Mouse (Mus musculus) adrenal gland, adult (tissue): ENCODE measurements around the gene Qrfp.

Experiments
- DNase-seq, 2 experiments: peaks; one replicate each; pipeline ENCODE4 v3.0.0; 2022 to 2023; ENCODE audit warnings: low spot score in 1 of 2; ENCODE audit not compliant: inconsistent age in 2 of 2

Qrfp gene

DNA sequence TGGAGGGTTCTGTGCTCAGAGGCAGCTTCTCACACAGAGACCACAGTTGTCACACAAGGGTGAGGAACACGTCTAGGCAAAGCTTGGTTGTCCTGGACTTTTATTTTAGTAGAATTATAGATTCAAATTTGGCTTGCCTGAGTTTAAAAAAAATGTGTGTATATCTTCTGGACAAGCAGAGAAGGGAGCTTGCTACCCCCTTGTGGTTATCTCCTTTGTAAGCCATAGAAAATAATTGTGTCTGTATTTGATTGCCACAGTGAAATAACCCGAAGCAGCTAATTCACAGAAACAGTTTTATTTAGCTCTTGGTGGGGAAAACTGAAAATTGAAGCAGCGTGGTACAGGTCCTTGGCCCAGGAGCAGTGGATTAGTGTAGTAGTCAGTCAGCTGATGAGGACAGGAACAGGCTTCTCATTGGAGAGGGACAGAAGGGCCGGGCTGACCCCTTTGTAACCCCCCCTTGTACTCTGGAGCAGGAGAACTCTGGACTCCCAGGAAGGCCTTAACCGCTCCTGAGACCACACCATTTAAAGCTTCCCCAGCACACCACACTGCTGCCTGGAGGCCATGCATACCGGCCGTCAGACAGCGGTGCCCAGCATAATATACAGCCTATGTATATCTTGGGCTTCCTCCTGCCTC, 27.3 kb downstream of the Qrfp start:
- DNase-seq, result no peak

DNA sequence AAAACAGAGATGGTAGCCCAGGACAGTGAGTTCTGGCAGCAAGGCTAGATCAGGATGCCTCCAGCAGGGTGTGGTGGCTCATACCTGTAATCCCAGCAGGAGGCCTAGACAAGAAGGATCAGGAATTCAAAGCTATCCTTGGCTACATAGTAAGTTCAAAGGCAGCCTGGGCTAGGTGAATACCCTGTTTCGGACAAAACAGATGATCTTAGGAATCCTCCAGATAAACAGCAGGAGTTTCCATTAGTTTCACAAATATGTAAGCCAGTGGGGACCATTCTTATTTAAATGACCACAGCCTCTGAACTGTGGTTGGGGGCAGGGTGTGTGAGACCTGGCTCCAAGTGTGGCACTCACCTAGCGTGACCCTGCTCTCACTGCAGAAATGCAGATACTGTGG, 31.1 kb downstream of the Qrfp start:
- no peak for DNase-seq

DNA sequence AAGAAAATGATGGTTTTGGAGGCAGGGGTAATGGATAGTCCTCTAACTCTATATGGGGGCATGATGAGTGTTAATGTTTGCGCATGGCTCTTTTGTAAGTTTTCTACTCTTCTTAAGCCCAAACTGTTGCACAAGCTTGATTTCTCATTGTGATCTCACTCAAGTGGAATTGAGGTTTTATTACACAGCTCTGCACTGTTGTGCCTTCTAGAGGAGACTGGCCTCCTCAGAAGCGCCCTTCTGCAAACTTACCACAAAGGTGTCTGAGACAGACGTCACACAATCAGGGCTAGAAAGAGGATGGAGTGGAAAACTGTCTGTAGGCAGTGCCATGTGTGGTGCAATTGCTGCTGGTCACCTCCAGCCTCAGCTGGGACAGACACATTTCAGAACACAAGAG, 33.9 kb downstream of the Qrfp start:
- peak in 1 of 2 experiments; percentile 80 for DNase-seq

DNA sequence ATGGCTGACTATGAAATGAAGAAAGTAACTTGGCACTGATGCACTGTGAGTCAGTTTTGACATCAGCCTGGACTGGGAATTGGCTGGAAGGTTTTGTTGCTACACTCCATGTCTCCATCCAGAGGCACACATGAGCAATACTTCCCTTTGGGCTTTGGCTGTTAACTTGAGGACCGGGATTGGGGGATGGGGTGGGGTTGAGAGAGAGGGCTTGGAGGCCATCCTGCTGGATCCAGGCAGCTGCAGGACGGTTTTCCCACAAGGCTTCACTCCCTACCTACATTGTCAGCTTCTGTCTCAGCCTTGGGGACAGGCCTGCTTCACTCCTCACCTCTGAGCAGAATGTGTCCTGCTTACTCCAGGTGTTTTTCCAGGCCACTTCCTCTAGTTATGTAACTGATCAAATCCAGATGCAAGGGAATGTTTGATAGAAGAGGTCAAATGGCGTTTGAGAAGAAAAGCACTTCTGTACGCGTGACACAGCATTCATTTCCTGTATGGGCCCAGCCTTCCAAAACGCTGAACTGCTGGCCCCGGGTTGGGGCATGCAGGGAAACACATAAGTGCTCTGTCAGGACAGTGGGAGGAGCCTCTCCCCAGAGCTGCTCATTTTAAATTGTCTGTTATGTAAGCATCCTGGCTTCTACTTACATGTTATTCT, 39.5 kb downstream of the Qrfp start:
- peak; percentile 86 to 94 for DNase-seq

DNA sequence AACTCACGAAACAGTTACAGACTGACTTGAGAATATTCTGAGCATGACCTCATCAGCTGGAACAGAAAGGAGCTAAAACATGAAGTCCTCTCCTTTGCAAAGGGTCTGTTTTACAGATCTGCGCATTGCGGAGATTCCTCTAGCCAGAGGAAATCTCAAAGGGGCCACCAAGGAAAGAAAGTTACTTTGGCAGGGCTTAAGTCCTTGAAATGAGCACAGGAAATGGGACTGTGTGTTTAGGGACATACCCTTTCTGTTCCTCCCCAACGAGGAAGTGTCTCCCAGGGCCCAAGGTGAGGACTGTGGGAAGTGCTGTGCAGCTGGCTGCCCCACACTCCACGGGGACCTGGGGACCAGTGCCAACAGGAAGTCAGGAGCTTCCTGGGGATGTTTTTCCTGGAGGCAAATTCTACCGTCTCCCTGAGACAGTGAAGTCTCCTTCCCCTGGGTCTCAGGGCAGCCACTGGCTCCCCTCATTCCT, 40.7 kb downstream of the Qrfp start:
- peak; percentile 80 to 91 for DNase-seq

DNA sequence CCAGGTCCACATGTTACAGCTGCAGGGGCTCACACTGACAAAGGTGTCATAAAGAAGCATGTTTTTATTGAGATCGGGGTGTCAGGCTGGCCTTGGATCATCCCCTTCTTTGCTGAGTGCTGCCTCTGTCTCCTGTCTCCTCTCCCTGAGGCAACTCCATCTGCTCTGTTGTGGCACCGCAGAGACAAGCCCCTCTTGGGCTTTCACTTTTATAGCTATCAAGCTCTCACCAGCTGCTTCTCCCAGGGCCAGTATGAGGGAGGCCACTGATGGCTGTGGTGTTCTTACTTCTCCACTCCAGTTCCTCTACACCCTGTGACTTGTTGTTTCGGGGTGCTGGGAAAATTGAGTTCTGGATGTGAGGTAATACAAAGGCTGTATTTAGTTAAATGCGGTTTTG, 41.3 kb downstream of the Qrfp start:
- DNase-seq, result peak; percentile 33 to 71

DNA sequence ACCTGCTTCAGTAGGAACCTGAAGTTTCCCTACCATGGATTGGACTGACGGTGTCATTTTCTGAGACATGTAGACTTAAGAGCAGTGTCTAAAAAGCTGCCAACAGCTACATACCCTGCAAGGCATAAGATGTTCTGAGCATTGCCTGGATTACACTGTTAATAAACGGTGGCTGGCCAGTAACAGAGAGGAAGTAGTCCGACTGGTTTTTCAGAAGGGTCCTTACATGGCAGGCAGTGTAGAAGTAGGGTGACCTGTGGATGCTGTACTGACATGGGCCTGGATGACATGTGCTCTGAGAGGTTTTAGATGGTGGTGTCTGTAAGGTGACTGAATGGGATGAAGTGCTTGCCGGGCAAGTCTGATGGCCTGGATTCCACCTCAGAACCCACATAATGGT, 42.6 kb downstream of the Qrfp start:
- DNase-seq, result no peak

DNA sequence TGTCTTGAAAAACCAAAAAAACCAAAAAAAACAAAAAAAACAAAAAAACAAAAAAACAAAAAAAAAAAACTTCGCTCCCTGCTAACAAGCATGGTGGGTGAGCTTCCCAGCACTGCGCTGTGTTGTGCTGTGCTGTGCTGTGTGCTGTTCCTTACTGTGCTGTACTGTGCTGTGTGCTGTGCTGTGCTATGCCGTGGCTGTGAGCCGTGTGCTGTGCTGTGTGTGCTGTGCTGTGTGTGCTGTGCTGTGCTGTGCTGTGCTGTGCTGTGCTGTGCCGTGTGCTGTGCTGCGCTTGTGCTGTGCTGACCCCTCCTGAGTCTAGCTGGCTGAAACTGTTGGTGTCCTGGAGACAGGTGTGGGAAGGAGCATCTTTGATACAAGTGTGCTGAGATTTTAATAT, 43.3 kb downstream of the Qrfp start:
- no peak for DNase-seq

DNA sequence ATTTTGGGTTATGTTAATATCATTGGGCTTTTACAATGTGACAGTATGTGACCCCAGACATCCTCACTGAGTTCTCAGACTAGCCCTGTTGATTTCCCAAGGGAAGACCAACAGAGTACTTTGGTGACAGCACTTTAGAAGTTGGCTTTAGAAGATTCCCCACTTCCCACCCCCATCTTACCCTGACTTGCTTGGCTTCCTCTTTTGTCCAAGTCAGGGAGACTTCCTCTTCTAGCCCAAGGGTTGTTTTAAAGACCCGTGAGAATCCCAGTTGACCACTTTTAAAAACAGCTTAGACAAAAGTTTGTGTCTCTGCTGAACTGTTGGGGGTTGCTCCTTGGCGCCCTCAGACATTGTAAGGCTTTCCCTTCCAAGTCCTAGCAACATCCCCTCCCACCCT, 47.1 kb downstream of the Qrfp start:
- DNase-seq, result no peak

DNA sequence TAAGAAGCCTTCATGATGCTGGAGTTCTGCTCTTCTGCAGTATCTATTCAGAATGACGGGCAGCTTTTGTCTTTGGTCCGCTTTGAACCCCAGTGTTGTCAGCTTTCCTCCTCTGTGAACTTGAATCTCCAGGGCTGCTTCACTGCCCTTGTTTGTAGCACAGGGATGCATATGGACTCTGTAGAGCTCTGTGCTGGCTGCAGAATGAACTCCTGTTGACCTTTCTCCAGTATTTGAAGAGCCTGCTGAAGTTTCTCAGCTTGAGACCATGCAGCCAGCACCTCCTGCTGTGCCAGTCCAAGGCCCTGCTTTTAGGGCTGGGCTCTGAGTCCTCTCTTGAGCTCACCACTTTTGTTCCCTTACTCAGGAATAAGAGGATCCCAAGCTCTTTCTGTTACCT, 47.5 kb downstream of the Qrfp start:
- no peak for DNase-seq

DNA sequence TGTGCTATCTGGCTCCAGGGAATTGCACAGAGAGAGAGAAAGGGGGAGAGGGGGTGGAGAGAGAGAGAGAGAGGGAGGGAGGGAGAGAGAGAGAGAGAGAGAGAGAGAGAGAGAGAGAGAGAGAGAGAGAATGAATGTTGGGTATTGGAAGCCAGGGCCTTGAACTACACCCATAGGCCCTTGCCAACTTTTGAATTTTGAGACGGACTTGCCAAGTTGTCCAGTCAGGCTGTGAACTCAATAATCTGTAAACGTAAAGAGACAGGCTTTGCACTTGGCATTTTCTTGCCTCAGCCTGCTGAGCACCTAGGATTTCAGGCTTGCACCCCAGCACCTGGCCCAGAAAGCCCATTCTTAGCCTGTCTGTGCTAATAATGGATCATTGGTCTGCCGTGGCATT, 48.2 kb downstream of the Qrfp start:
- DNase-seq, result peak in 1 of 2 experiments; percentile 75

DNA sequence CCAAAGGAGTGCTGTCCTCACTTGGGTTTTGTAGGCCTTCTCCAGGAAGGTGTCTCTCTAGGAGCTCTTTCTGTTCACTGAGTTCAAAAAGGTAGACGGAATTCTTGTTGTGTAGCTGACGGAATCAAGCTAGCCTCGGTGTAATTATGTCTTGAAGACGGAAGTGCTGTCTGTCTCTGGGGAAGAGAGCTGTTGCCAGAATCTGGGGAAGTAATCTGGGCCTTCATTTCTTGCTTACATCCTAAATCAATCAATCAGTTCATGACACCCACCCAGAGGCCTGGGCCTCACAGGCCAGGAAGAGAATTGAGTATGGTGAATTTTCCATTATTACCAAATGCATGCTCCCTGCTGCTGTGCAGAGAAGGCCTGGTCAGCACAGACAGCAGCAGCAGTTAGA, 48.8 kb downstream of the Qrfp start:
- DNase-seq, result peak in 1 of 2 experiments; percentile 68

DNA sequence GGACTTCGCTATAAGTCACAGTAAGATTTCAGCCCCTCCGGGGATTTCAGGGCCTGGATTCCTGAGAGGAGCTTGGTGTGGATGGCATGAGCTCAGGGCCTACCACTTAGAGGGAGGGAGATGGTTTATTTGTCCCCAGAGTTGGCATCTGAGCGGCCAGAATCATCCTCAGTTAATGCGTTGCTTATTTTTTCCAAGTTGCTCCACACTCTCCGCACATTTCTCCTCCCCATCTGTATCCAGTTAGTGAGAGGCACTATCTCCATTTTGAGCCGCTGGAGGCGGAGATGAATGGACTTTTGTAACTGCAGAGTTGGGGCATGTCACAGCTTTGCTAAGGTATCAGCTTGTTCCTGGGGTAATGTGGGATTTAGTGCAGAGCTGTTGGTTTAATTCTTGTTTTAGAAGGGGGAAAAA, 49.3 kb downstream of the Qrfp start:
- peak in 1 of 2 experiments; percentile 75 for DNase-seq

DNA sequence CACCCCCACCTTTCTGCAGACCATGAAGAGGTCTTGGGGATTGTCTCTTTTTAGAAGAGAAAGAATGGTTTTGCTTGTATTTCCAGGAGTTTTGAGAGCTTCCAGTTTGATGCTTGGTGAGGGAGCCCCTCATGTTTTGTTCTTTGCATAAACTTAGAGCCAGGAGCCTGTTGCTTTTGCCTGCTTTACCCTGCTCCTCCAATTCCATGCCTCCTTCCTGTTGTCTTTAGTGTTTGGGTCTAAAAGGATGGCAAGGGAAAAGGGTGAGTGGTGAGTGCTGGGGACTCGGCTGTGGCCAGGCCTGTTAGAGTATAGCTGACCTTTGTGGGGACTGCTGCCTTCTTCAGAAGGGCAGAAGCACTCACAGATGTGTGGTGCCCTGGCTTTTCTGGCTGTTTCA, 49.9 kb downstream of the Qrfp start:
- no peak for DNase-seq

DNA sequence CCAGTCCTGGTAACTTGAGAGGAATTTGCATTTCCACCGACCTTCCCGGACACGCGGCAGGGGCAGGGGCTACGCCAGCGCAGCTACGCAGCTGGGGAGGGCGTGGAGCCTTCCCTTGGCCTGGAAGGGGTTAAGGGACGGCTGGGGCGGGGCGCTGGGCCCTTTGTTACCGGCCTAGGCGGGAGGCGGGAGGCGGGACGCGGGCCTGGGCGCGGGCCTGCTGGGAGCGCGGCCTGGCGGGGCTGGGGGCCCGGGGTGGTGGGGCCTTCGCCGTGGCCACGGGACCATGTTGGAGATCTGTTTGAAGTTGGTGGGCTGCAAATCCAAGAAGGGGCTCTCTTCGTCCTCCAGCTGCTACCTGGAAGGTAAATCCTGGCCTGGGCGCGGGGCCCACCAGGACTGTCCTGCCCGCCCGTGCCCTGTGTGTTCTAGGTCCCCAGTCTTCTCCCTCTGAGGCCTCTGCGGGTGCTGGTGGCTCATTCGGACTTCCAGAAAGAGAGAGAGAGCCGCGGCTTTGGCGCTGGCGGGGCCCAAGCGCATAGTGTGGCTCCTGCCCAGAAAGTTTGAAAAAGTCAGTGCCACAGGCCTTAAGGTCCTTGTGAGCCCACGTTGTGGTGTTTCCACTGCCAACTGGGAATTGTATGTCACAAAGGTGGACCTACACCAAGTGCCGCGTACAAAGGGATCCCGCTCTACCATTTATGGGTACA, 50.5 kb downstream of the Qrfp start:
- peak; percentile 85 to 94 for DNase-seq

DNA sequence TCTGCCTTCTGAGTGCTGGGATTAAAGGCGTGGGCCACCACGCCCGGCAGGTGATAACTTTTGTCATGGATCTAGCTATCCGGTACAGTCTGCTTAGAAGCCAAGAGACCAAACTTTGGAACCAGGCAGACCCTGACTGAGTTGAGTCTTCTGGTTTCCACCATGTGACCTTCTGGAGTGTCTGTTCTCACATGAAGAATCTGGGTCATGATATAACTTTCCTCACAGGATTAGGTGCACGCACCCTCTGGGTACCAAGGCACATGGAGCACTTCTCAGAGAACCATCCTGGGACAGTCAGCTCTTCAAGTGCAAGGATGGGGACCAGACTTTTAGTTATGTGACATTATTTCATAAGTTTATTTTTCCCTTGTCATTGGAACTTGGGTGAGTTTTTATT, 51.4 kb downstream of the Qrfp start:
- peak in 1 of 2 experiments; percentile 61 for DNase-seq

DNA sequence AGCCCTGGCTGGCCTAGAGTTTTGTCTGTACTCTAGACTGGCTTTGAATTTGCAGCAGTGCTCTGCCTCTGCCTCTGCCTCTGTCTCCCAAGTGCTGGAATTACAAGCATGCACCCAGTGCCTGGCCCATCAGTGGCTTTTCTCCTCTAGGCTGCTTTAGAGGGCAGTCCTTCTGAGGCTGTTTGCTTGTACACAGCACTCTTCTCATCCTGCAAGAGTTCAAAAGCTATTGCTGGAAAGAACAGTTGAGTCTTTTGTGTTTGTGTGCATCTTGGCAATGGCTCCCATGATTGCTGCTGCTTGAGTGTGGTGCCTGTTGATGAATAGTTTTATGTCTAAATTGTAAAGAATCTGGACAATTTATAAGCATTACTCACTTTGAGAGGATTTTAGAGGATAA, 52.9 kb downstream of the Qrfp start:
- peak in 1 of 2 experiments; percentile 67 for DNase-seq
